Mouse (Mus musculus): ENCODE data around the gene Tmem87a. TPM values are rescaled to one million over a fixed set of nuclear protein-coding genes. Genes with fewer than 3 reads are reported as not detected.

Tmem87a gene
- total and polyA plus RNA-seq, 2 experiments from 2014 or later = 4.0 to 25.2 TPM

DNA sequence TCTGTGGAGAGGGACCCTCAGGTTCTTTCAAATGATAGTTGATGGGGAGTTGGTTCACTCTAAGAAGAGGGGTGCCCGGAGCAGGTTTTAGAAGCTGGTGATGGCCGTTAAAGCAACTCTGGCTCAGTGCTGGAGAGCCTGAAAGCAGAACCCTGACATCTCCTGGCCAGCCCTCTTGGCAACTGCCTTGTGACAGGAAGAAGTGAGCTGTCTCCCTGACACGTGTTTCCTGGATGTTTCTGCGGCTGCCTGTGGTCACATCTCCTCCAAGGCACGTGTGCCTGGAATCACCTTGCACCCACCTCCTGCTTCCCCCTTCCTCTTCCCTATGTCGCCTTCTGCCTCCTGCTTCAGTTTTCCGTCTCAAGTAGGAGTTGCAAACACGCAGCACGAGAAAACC lies 55.8 kb downstream of the Tmem87a start:
- no peaks in the 10 kb centered on the region for H3K27me3 ChIP-seq (ENCODE audit: control insufficient read depth, insufficient read depth, low read length)
- H3K4me2 ChIP-seq (ENCODE audit: low read depth, low read length) = no peak overlapping the region
- peaks cover 46% of the 10 kb centered on the region for H3K36me3 ChIP-seq (replicated peaks; ENCODE audit: control insufficient read depth, insufficient read depth, low read length)
- peak; percentile 12 for DNase-seq (ENCODE audit: low spot score)
- no peak overlapping the region for H3K4me3 ChIP-seq (ENCODE audit: low read depth, low read length)
- H3K9ac ChIP-seq (replicated peaks; ENCODE audit: low read depth, low read length) = no peak overlapping the region
- no peaks in the 10 kb centered on the region for H3K9me3 ChIP-seq (replicated peaks; ENCODE audit: control insufficient read depth, low read length)
- peak overlapping the region; percentile 20; the same call in 1 of the 2 replicates for H3K27ac ChIP-seq (ENCODE audit: low read depth)
- peaks cover 13% of the 10 kb centered on the region; the same call in 1 of the 2 replicates for H3K4me1 ChIP-seq (ENCODE audit: control insufficient read depth, insufficient read depth)
- WGBS = 59% methylated on average over 9 of the region's 9 CpGs
- ATAC-seq (ENCODE audit: insufficient read depth, low read depth) = no peak
- no peak for TF ChIP-seq CTCF (IDR thresholded peaks at IDR 0.05; ENCODE audit: low read depth)
- TF ChIP-seq EP300 (IDR thresholded peaks at IDR 0.05; ENCODE audit: low read depth) = no peak

DNA sequence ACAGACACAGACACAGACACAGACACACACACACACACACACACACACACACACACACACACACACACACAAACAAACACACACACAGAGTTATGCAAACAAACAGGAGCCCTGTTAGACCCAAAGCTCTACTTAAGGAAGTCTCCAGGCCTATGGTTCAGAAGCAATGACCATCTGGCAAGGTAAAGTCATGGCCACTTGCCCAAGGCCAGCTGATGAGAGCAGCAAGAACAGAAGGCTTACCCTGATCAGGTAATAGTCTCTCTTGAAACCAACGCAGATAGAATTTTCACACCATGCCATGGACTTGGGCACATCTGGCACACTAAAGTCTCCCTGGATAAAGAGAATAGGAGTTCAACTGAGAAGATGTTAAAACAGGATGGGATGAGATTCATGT lies 62.2 kb downstream of the Tmem87a start:
- 92% methylated on average over 1 of the region's 1 CpGs for WGBS
- TF ChIP-seq CTCF (IDR thresholded peaks at IDR 0.05; ENCODE audit: low read depth) = no peak
- no peak for TF ChIP-seq EP300 (IDR thresholded peaks at IDR 0.05; ENCODE audit: low read depth)
- H3K4me1 ChIP-seq (ENCODE audit: control insufficient read depth, insufficient read depth) = no peaks in the 10 kb centered on the region
- no peaks in the 10 kb centered on the region for H3K27me3 ChIP-seq (ENCODE audit: control insufficient read depth, insufficient read depth, low read length)
- no peak overlapping the region for H3K9ac ChIP-seq (replicated peaks; ENCODE audit: low read depth, low read length)
- no peak overlapping the region for H3K4me3 ChIP-seq (ENCODE audit: low read depth, low read length)
- H3K27ac ChIP-seq (ENCODE audit: low read depth) = no peak overlapping the region
- H3K4me2 ChIP-seq (ENCODE audit: low read depth, low read length) = no peak overlapping the region
- ATAC-seq (ENCODE audit: insufficient read depth, low read depth) (no peak), DNase-seq (ENCODE audit: low spot score) (no peak)
- H3K36me3 ChIP-seq (replicated peaks; ENCODE audit: control insufficient read depth, insufficient read depth, low read length) = peaks cover 74% of the 10 kb centered on the region
- H3K9me3 ChIP-seq (replicated peaks; ENCODE audit: control insufficient read depth, low read length) = no peaks in the 10 kb centered on the region

DNA sequence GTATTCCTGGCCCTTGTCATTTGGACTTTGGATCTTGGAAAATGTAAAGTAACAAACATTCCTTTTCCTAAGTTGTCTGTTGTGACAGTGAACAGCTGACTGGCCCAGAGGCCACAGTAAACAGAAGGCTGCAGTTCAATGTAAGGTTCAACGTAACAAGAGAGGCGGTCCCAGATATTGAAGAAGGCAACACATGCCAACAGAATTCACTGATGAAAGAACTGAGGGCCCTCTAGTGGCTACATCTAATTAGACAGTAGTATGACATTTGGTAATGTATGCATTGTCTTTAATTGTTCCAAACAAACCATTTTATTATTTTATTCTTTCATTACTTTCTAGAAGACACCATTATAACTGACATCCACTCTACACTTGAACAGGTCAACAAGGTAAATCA lies 66.0 kb downstream of the Tmem87a start:
- Histone ChIP-seq H3K4me2 (ENCODE audit: low read depth, low read length) (no peak overlapping the region), H3K27me3 (ENCODE audit: control insufficient read depth, insufficient read depth, low read length) (no peaks in the 10 kb centered on the region), H3K4me3 (ENCODE audit: low read depth, low read length) (no peak overlapping the region), H3K36me3 (replicated peaks; ENCODE audit: control insufficient read depth, insufficient read depth, low read length) (peaks cover 68% of the 10 kb centered on the region), H3K9me3 (replicated peaks; ENCODE audit: control insufficient read depth, low read length) (no peaks in the 10 kb centered on the region), H3K27ac (ENCODE audit: low read depth) (no peak overlapping the region), H3K9ac (replicated peaks; ENCODE audit: low read depth, low read length) (no peak overlapping the region), H3K4me1 (ENCODE audit: control insufficient read depth, insufficient read depth) (no peaks in the 10 kb centered on the region)
- WGBS = 59% methylated on average over 2 of the region's 2 CpGs
- DNase-seq (ENCODE audit: low spot score) = no peak
- 0 out of 2 replicates have a peak, but pooled peaks have one; percentile 26 for TF ChIP-seq CTCF (IDR thresholded peaks at IDR 0.05; ENCODE audit: low read depth)
- no peak for TF ChIP-seq EP300 (IDR thresholded peaks at IDR 0.05; ENCODE audit: low read depth)
- no peak for ATAC-seq (ENCODE audit: insufficient read depth, low read depth)

DNA sequence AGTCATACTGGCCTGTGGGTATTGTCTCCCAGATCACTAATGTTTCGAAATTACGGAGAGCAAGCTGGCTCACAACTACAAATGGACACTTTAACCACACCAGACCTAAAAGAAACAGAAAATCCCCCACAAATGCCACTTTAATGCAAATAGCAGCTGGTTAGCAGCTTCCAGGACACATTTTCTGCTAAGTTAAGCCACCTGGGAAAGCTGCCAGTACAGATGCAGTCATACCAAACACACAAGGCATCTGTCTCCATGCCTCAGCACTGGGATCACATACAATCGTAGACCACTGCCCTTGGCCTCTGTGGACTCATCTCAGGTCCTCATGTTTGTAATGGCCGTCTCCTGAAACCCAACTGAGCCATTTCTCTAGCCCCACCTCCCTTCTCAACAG lies 72.3 kb downstream of the Tmem87a start:
- Histone ChIP-seq H3K9me3 (replicated peaks; ENCODE audit: control insufficient read depth, low read length) (no peaks in the 10 kb centered on the region), H3K27me3 (ENCODE audit: control insufficient read depth, insufficient read depth, low read length) (no peaks in the 10 kb centered on the region), H3K27ac (ENCODE audit: low read depth) (no peak overlapping the region), H3K9ac (replicated peaks; ENCODE audit: low read depth, low read length) (no peak overlapping the region), H3K36me3 (replicated peaks; ENCODE audit: control insufficient read depth, insufficient read depth, low read length) (peaks cover 66% of the 10 kb centered on the region), H3K4me1 (ENCODE audit: control insufficient read depth, insufficient read depth) (no peaks in the 10 kb centered on the region), H3K4me2 (ENCODE audit: low read depth, low read length) (no peak overlapping the region), H3K4me3 (ENCODE audit: low read depth, low read length) (no peak overlapping the region)
- WGBS = 77% methylated on average over 4 of the region's 4 CpGs
- no peak for TF ChIP-seq CTCF (IDR thresholded peaks at IDR 0.05; ENCODE audit: low read depth)
- no peak for TF ChIP-seq EP300 (IDR thresholded peaks at IDR 0.05; ENCODE audit: low read depth)
- ATAC-seq (ENCODE audit: insufficient read depth, low read depth) = no peak
- DNase-seq (ENCODE audit: low spot score) = no peak

DNA sequence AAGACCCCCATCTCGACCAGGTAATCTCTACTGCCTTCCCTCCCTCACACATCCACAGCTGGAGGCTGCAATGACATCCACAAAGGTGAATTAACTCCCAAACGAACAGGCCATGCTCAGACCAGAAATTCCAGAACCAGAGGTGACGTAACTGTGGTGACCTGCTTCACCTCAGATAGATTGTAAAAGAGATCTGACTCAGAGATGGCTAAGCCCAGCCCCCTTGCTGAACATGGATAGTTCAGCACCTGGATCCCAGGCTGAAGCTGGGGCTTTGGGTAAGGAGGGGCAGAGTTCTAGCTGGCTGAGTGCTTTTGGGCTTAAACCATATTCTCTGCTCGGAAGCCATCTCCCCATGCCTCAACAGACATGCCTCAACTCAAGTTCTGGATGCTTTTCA lies 88.8 kb downstream of the Tmem87a start:
- no peak for TF ChIP-seq CTCF (IDR thresholded peaks at IDR 0.05; ENCODE audit: low read depth)
- no peak for TF ChIP-seq EP300 (IDR thresholded peaks at IDR 0.05; ENCODE audit: low read depth)
- no peak overlapping the region for H3K27ac ChIP-seq (ENCODE audit: low read depth)
- WGBS = 62% methylated on average over 4 of the region's 4 CpGs
- no peak for DNase-seq (ENCODE audit: low spot score)
- peaks cover 36% of the 10 kb centered on the region for H3K36me3 ChIP-seq (replicated peaks; ENCODE audit: control insufficient read depth, insufficient read depth, low read length)
- H3K4me3 ChIP-seq (ENCODE audit: low read depth, low read length) = no peak overlapping the region
- no peak overlapping the region for H3K4me2 ChIP-seq (ENCODE audit: low read depth, low read length)
- no peaks in the 10 kb centered on the region for H3K4me1 ChIP-seq (ENCODE audit: control insufficient read depth, insufficient read depth)
- no peaks in the 10 kb centered on the region for H3K27me3 ChIP-seq (ENCODE audit: control insufficient read depth, insufficient read depth, low read length)
- no peak overlapping the region for H3K9ac ChIP-seq (replicated peaks; ENCODE audit: low read depth, low read length)
- H3K9me3 ChIP-seq (replicated peaks; ENCODE audit: control insufficient read depth, low read length) = no peaks in the 10 kb centered on the region
- no peak for ATAC-seq (ENCODE audit: insufficient read depth, low read depth)

DNA sequence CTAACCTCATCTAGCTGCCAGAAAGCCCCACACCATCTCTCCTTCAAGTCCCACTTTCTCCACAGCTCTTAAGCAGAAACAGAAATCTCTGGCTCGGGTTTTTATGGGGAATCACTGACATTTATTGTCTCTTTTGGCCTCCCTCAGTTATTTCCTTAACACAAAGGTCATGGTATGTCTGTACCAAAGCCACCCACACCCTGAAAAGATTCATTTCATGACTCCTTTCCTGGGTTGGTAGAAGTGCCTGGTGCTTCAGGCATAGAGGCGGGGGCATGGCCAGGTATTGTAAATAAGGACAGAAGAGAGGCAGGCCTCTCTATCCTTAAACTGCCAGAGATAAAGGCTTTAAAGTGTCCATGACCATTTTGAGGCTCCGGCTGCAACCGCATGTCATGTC lies 89.4 kb downstream of the Tmem87a start:
- no peak overlapping the region for H3K27ac ChIP-seq (ENCODE audit: low read depth)
- H3K27me3 ChIP-seq (ENCODE audit: control insufficient read depth, insufficient read depth, low read length) = no peaks in the 10 kb centered on the region
- H3K9ac ChIP-seq (replicated peaks; ENCODE audit: low read depth, low read length) = no peak overlapping the region
- DNase-seq (ENCODE audit: low spot score) (no peak), ATAC-seq (ENCODE audit: insufficient read depth, low read depth) (no peak)
- H3K4me3 ChIP-seq (ENCODE audit: low read depth, low read length) = no peak overlapping the region
- no peak overlapping the region for H3K4me2 ChIP-seq (ENCODE audit: low read depth, low read length)
- H3K9me3 ChIP-seq (replicated peaks; ENCODE audit: control insufficient read depth, low read length) = no peaks in the 10 kb centered on the region
- 77% methylated on average over 4 of the region's 4 CpGs for WGBS
- H3K36me3 ChIP-seq (replicated peaks; ENCODE audit: control insufficient read depth, insufficient read depth, low read length) = peaks cover 34% of the 10 kb centered on the region
- TF ChIP-seq EP300 (IDR thresholded peaks at IDR 0.05; ENCODE audit: low read depth) = no peak
- no peak for TF ChIP-seq CTCF (IDR thresholded peaks at IDR 0.05; ENCODE audit: low read depth)
- no peaks in the 10 kb centered on the region for H3K4me1 ChIP-seq (ENCODE audit: control insufficient read depth, insufficient read depth)
